Mouse (Mus musculus) heart, postnatal 25 days (tissue): Measurements from ENCODE around the gene Gng3. TPM values are rescaled to one million over a fixed set of nuclear protein-coding genes. Genes with fewer than 3 reads are reported as not detected.
A peak's percentile ranks its signal among the peaks of the same experiment; 100 is the strongest.
"Not testable (repeated sequence)": the region's sequence is repeated elsewhere in the genome, so short reads cannot be mapped to it uniquely, and the experiment has no call there.

Experiments
- DNase-seq: peaks from one replicate; pipeline ENCODE4 v3.0.0; 2022; ENCODE audit warnings: low spot score
- intact Hi-C: fragments of 180-260 bp; cut with DNase I; formaldehyde crosslinking; loops from one replicate; pipeline ENCODE4 v1.15.1; 2025
- total RNA-seq, 2 experiments: library from RNA; stranded (reverse); gene quantifications; 2 replicates each; pipeline ENCODE4 v1.2.3; 2021

Gng3 gene
- total RNA-seq, 2 experiments from 2014 or later = not detected

DNA sequence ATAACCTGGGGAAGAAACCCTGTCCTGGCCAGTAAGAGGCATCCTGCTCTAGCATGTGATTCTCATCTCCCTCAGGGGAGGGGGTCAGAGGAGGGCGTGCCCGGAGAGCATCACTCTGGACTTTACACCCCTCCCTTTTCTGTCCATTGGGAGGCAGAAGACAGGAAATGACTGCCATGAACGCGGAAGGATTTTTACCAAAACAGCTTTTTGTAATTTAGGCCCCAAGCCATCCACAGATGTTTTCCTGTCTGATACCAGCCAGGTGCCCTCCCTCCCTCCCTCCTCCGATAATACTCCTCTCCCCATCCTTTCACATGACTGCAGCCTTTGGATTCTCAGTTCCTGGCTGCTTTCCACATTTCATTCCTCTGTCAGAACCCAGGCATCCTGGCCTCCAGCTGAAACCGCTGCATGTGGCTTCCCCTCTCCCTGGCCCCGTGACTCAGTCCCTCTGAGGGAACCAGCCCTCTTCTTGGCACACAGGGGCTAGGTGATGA is 11.5 kb upstream of the Gng3 start, which contains the start of gene Lrrn4cl:
TSS of gene Lrrn4cl (plus strand) at position 367 of the 500 bp plus-strand sequence.
- intact Hi-C loops = no loop called here
- DNase-seq = peak; percentile 44

DNA sequence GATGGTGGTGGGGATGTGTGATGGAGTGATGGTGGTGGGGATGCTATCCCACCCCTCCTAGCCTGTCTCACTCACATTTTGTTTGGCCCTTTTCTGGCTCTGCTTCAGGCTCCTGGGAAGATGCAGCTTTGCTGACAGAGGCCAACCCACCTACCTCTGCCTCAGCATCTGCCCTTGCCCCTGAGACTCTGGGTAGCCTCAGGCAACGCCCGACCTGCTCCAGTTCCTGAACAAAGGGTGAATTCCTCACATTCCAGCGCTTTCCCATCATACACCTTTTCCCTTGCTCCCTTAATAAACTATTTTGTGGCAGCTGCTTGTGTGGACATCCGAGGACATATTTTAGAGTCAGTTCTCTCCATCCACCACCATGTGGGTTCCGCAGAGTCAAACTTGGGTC is 9.4 kb upstream of the Gng3 start:
- intact Hi-C loops = no loop called here
- DNase-seq = no peak

DNA sequence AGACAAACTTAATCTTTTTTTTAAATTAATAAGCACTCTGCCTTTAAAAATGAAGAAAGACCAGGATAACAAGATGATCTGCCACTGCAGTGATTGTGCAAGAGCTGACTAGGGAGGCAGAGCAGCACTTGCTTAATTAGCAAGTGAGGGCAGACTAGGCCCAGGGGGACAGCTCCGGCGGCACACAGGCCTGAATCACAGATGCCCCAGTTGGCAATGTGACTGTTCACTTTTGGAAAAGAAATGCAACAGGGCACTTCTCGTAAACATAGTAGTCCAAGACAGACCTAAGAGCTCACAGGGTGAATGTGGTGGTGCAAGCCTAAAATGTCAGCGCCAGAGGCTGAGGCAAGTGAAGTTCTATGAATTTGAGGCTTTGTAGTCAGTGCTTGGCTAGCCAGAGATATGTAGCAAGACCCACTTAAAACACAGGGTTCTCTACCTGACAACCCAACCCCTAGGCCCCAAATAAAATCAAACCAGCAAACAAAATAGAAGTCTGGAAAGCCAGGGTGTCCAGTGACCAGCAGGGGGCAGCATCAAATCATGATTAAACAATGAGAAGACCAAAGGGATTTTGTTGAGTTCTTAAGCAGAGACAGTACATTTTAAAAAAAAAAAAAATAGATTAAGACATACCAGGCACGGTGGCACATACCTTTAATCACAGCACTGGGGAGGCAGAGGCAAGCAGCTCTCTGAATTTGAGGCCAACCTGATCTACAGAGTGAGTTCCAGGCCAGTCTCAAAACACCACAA is 5.6 kb upstream of the Gng3 start:
- peak; percentile 28 for DNase-seq
- intact Hi-C loops = loop anchor here (2.0 to 5.0 kb wide), 3 partner anchors 24 to 268 kb away; partner anchors contain the start of genes 1810009A15Rik and Gm49416

DNA sequence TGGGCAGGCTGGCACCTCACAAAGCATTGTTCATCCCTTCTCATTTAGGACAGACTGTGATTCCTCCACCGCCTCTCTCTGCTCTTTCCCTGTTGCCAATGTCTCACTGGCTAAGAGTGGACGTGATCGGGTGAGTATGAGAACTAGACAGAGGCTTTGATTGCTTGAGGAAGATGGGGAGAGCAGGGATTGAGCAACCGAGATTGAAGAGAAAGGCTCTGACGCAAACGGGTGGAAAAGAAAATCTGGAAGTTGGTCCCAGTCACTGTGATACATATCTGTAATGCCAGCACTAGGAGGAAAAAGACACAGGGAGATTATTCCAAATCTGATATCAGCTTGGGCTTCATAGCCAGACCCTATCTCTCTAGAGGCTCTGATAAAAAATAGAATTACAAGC is 4.0 kb upstream of the Gng3 start:
- intact Hi-C loops = loop anchor here (5.0 kb wide), 2 partner anchors 44 to 269 kb away; partner anchors contain the start of genes 1810009A15Rik and Gm49416
- DNase-seq = no peak

DNA sequence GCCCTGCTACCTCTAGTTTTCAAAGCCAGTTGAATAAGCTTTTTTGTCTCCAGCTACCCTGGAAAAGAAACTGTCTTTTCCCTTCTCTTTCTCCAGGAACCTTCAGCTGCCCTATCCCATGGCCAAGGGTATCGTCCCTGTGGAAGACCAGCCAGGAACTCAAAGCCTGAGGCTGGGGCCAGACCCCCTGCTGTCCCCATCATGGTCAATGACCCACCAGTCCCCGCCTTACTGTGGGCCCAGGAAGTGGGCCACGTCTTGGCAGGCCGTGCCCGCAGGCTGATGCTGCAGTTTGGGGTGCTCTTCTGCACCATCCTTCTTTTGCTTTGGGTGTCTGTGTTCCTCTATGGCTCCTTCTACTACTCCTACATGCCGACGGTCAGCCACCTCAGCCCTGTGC is 2.0 kb upstream of the Gng3 start:
- intact Hi-C loops = loop anchor here (5.0 kb wide), 2 partner anchors 46 to 271 kb away; partner anchors contain the start of genes 1810009A15Rik and Gm49416

DNA sequence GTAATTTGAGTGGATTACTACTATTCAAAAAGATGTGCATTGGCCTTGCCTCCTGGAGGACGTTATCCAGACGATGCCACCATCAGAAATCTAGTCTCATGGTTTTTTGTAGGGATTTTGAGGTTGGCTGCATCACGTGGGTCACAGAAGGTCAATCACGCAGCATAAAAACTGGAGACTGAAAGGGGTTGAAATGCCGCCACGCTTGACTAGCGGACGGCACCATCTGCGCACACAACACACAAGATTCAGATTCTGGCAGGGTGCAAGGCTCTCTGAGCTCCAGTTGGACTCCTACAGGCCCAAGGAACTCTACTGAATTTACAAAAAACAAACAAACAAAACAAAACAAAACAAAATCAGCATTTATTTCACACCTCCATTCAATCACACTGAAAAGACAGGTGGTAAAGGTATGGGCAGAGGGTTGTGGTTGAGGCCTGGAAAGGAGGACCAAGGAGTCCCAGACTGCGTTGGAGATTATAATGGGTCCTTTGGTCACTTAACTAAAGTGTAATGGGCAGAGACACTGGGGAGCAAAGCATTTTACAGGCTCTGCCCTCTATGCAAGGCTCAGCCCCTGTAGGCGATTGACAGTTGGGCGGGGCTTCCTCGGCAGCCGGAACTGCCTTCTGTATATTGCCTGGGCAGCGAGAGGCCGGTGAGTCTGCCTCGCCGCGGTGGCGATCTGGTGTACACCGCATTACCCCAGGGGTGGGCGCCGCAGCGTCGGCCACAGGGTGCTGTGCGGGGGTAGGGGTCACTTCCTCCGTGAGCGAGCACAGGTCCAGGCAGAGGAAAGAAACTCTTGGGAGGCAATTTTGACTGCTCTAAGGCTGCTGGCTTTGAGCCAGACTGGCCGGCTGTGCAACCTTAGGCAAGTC is 1.2 kb upstream of the Gng3 start:
- intact Hi-C loops = loop anchor here (5.0 kb wide), 2 partner anchors 47 to 272 kb away; partner anchors contain the start of genes 1810009A15Rik and Gm49416
- DNase-seq = peak; percentile 70

More for the DNA sequence above, 2.0 kb upstream of the Gng3 start:
- no peak for DNase-seq

DNA sequence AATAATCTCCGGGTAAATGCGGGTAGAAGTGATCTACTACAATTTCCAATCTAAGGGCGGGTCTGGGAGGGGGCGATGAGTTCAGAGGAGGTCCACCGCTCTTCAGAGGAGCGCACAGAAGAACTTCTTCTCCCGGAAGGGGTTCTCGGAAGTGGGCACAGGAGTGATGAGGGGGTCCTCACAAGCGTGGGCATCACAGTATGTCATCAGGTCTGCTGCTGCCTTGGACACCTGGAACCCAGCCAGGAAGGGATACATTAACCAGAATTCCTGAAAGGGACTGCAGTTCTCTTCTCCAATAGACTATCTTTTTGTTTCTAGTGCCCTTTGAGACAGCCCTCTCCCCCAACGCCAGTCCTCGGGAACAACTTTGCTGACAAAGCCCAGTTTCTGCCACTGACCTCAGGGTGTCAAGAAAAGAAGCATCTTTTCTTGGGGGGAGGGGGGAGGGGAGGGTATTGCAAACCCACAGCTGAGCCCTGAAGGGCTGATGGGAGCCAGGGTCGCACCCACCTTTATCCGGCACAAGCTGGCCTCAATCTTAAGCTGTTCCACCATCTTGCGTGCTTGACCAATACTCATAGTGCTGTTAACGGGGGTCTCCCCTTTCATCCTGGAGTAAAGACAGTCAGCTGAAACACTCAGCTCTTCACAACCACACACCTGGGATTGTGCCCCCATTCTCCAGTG is 808 bp downstream of the Gng3 start:
- DNase-seq = no peak
- intact Hi-C loops = no loop called here

DNA sequence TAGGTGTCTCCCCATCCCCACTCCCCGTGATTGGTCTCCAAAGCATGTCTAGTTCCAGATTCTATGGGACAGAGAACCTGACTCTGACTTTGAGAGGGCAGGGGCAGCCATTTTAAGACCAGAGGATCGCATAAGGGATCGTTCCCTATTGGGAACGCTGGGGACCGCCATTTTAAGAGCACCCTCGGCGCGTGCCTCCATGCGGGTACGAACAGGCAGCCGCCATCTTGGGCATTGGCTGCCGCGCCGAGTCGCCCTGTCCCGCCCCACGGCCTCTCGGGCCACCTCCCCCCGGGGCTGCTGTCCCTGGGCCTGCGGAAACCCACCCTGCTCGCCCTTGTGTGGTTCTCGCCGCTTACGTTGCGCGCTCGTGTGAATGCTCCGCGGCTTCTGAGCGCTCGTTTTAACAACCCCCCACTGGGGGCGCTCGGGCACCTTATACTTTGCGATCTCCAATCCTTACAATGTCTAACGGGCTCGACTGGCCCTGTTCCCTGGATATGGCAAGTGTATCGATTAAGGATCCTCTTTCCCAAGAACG is 1.7 kb downstream of the Gng3 start, which contains the start of gene Bscl2:
TSS of gene Bscl2 (plus strand) at position 217 of the 541 bp plus-strand sequence.
- intact Hi-C loops = no loop called here
- peak; percentile 66 for DNase-seq

DNA sequence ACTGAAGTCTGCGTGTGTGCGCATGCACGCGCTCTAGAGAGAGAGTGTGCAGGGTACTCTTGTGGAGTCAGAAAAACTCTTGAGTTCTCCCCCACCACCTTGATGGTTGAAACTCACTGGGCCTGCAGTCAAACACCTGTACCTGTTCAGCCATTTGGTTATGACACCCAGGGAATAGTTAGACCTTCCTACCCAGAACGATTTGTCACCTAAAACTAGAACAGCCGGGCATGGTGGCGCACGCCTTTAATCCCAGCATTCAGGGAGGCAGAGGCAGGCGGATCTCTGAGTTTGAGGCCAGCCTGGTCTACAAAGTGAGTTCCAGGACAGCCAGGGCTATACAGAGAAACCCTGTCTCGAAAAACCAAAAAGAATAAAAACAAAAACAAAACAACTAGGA is 2.7 kb downstream of the Gng3 start:
- intact Hi-C loops, DNase-seq: not testable (repeated sequence)

DNA sequence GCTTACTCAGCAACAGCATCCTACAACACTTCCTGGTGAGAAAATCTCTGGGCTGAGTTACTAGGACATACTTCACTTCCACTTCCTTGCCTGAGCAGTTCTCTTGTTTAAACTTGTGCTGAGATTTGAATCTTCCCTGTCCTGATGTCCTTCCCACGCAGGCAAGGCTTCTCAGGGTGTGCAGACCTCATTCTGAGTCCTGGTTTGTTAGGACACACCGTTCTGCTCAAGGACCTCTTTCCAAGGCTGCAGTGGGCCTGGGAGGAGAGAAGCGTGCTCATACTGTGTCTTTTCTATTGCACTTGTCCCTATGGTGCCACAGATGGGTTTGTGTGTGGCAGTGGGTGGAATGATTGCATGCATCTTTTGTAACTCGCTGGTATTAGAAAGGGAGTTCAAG is 6.0 kb downstream of the Gng3 start:
- intact Hi-C loops = no loop called here
- no peak for DNase-seq

DNA sequence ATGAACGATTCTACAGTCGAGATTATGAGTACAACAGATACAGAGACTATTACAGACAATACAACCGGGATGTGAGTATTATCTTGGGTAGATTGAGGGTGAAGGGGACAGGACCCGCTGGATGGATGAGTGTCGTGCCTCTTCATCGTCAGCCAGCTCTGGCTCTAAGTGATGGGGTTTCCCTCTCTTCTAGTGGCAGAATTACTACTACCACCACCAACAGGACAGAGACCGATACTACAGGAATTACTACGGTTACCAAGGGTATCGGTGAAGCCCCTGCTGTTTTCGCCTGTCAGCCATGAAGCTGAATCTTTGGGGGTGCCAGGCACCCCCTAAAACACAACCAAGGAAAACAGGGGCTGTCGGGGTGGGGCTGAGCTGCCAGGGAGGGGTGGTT is 7.7 kb downstream of the Gng3 start:
- intact Hi-C loops = no loop called here

DNA sequence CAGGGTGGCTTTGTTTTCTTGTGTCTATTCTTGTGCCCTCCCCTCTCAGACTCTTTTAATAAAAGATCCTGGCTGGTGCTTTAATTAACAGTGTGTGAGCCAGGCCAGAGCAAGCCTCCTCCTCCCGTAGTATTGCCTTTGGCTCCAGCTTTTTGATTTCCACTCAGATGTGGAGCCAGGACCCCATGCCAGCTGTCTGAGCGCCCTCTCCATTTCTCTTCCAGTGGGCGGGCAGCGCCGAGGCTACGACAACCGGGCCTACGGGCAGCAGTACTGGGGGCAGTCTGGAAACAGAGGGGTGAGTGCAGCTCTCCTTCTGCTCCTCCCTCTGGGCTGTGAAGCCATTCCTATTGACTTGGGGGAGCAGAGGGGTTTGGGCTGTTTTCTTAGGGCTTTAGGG is 8.3 kb downstream of the Gng3 start:
- DNase-seq = no peak
- intact Hi-C loops = no loop called here

More for the DNA sequence above, 7.7 kb downstream of the Gng3 start:
- no peak for DNase-seq

DNA sequence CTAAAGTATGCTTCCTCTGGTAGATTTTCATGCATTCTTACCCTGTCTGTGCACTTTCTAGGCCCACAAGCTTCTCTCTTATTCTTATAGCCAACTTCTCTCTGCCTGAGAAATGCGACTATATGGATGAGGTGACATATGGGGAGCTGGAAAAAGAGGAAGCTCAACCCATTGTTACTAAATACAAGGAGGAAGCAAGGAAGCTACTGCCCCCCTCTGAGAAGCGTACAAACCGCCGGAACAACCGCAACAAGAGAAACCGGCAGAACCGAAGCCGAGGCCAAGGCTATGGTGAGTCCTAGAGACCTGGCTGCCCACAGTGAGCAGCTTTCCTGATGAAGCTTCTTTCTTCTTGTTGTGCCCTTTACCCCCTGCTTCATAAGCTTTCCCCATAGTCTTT is 9.3 kb downstream of the Gng3 start, which contains the start of gene AC129217.1:
TSS of gene AC129217.1 (plus strand) at position 114 of the 400 bp plus-strand sequence.
- intact Hi-C loops = no loop called here
- DNase-seq = no peak

DNA sequence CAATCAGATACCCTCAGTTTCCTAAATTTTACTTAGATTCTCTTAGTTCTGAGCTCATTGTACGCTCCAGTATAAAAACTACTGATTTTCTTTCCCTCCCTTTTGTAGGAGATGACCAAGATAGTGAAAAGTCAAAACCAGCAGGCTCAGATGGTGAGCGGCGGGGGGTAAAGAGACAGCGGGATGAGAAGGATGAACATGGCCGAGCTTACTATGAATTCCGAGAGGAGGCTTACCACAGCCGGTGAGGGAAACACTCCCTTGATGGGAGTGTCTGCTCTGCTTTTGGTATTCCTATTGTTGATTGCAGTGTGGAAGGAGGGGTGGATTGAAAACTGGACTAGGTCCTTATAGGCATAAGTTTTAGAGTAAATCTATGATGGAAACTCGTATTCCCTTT is 16.3 kb downstream of the Gng3 start:
- DNase-seq = no peak
- intact Hi-C loops = no loop called here

DNA sequence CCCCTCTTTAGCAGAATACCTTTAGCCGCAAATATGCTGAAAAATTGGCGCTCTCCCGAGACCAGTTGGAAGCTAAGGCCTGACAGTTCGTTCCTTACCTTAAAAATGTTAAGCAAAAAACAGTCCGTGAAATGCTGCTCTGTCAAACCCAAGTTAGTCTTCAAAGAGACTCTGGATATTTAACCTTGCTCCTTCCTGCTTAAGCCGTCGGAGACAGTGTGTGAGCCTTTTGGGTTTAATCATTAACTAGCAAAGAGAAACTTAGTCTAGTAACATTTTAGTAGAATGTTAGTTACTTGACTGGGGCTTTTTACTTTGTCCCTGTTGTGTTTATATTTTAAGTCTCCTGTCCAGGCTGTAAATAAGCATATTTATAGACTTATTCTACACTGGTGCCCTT is 17.8 kb downstream of the Gng3 start:
- no peak for DNase-seq
- intact Hi-C loops = no loop called here

DNA sequence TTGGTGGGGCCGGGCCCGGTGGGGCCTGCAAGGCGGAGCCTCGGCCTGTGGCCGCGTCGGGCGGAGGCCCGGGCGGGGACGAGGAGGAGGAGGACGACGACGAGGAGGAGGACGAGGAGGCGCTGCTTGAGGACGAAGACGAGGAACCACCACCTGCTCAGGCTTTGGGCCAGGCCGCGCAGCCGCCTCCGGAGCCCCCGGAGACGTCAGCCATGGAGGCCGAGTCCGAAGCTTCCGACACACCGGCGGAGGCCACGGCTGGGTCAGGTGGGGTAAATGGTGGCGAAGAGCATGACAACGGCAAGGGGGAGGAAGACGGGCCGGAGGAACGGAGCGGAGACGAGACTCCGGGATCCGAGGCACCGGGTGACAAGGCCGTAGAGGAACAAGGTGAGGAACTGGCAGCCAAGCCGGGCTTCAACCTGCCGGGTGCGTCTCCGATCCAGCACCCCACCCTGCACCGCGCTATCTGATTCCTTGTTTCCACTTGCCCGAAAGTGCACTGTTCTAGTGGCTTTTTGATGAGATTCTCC is 18.5 kb downstream of the Gng3 start:
- intact Hi-C loops = no loop called here
- DNase-seq = no peak

DNA sequence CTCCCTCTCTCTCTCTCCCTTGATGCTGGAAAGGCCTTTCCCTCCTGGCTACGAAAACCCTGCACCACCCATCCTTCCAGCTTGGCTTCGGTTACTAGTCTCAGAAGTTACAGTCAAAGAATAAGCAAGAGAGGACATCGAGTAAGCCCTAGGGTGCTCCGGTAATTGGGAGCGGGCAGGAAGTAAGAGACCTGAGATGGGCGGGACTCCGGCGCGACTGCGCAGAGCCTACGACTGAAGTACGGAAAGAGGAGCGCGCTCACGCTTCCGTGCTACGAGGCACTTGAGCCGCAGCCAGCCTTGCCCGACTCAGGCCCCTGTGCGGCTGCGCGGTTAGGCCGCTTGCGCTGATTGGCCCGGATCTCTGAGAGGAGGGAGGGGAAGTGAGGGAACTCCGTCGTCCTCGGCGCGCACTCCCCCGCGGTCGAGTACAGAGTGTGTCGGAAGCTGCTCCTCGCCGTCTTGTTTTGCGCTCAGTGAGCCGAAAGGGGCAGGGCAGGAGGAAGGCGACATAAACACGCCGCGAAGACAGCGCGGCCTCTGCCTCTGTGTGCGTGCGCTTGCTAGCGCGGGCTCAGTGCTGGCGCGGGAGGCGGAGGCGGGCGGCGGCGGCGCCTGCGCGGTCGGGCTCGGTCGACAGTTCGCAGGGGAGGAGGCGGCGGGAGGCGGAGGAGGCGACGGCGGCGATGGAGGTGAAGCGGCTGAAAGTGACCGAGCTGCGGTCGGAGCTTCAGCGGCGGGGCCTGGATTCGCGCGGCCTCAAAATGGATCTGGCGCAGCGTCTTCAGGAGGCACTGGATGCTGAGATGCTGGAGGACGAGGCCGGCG is 19.2 kb downstream of the Gng3 start, which contains the start of gene Hnrnpul2:
TSS of gene Hnrnpul2 (plus strand) at position 415 of the 828 bp plus-strand sequence.
- intact Hi-C loops = loop anchor here (2.0 to 5.0 kb wide), 2 partner anchors 21 to 98 kb away; partner anchors contain the start of genes Polr2g and Slc3a2
- DNase-seq = peak; percentile 99
